Mouse (Mus musculus) hindbrain, embryonic 11.5 days (tissue): ENCODE measurements around the gene Rnase12. TPM values are rescaled to one million over a fixed set of nuclear protein-coding genes. Genes with fewer than 3 reads are reported as not detected.

Experiments
- ATAC-seq: fragments of 200-750 bp; cut with Nextera tagmentation; 2 replicates; pipeline ENCODE4 v1.8.0; 2017; ENCODE audit warnings: mild to moderate bottlenecking, moderate TSS enrichment, moderate library complexity; ENCODE audit not compliant: low FRiP score
- DNase-seq: peaks from one replicate; pipeline ENCODE4 v3.0.0-alpha.2; 2015; ENCODE audit warnings: low spot score
- H3K27ac ChIP-seq: fragments of 300-500 bp; sonication (generic); 2 replicates; pipeline ENCODE4 v1.5.1; 2014; ENCODE audit warnings: mild to moderate bottlenecking, low read depth, low read length
- H3K27me3 ChIP-seq: fragments of 300-500 bp; sonication (generic); 2 replicates; pipeline ENCODE4 v1.6.1; 2014; ENCODE audit warnings: mild to moderate bottlenecking, low read length, moderate library complexity, mixed read lengths; ENCODE audit not compliant: control insufficient read depth, insufficient read depth
- H3K36me3 ChIP-seq: fragments of 300-500 bp; sonication (generic); 2 replicates; pipeline ENCODE4 v1.6.1; 2014; ENCODE audit warnings: mild to moderate bottlenecking, low read length, moderate library complexity, mixed read lengths; ENCODE audit not compliant: control insufficient read depth, insufficient read depth
- H3K4me1 ChIP-seq: fragments of 300-500 bp; sonication (generic); replicated peaks from 2 replicates; pipeline ENCODE4 v1.6.1; 2014; ENCODE audit warnings: low read length, mixed read lengths; ENCODE audit not compliant: control insufficient read depth, insufficient read depth
- H3K4me2 ChIP-seq: fragments of 300-500 bp; sonication (generic); replicated peaks from 2 replicates; pipeline ENCODE4 v1.6.1; 2014; ENCODE audit warnings: mild to moderate bottlenecking, low read depth, low read length
- H3K4me3 ChIP-seq: fragments of 300-500 bp; sonication (generic); 2 replicates; pipeline ENCODE4 v1.5.1; 2014; ENCODE audit warnings: low read depth, low read length
- H3K9ac ChIP-seq: fragments of 300-500 bp; sonication (generic); 2 replicates; pipeline ENCODE4 v1.6.1; 2014; ENCODE audit warnings: low read depth, low read length
- H3K9me3 ChIP-seq: fragments of 300-500 bp; sonication (generic); 2 replicates; pipeline ENCODE4 v1.6.1; 2016; ENCODE audit warnings: low read length; ENCODE audit not compliant: control insufficient read depth
- WGBS: fragments of 180-500 bp; shearing (Covaris S2); extraction: QIAGEN DNeasy Blood & Tissue Kit; methylation state at CpG from one replicate; pipeline ENCODE4 v1.1.7; 2014; 5-methylcytosine and 5-hydroxymethylcytosine counted together
- polyA plus RNA-seq: library from polyadenylated mRNA; unstranded; fragments of >200 nt; fragmentation: Nextera tagmentation; extraction: Ambion mirVana; gene quantifications from 2 replicates; pipeline ENCODE4 v1.2.1, GENCODE M21; 2014

Rnase12 gene
- polyA plus RNA-seq, 1 experiment from 2014 or later: not detected

- Histone ChIP-seq H3K4me1 (no peaks in the 10 kb centered on the region), H3K9me3 (no peaks in the 10 kb centered on the region), H3K27me3 (0 out of 2 replicates have a peak, but pooled peaks cover 2% of the 10 kb centered on the region), H3K27ac (no peak overlapping the region), H3K4me3 (peak overlapping the region; percentile 56), H3K9ac (peak overlapping the region; percentile 37), H3K4me2 (peak overlapping the region; percentile 61), H3K36me3 (no peaks in the 10 kb centered on the region)
- ATAC-seq (peak; percentile 48), DNase-seq (peak; percentile 86)
- under 1% methylated on average over 23 of the region's 23 CpGs for WGBS
Observed at GRCm38 (mm10) chr14:51088166-51088969, 30.9 kb upstream of the Rnase12 start.

- no peak overlapping the region for H3K9ac ChIP-seq
- ATAC-seq: no peak
- WGBS: 10% methylated on average over 9 of the region's 9 CpGs
Observed at GRCm38 (mm10) chr14:51087762-51088161, 30.3 kb upstream of the Rnase12 start.

GRCm38 (mm10) chr14:51085911-51086310 lies 28.4 kb upstream of the Rnase12 start:
- WGBS: 82% methylated on average over 4 of the region's 4 CpGs

More at GRCm38 (mm10) chr14:51087762-51088161, 30.3 kb upstream of the Rnase12 start:
- no peak overlapping the region for H3K27ac ChIP-seq
- peak; percentile 21 for DNase-seq
- H3K4me1 ChIP-seq: no peaks in the 10 kb centered on the region
- H3K27me3 ChIP-seq: 0 out of 2 replicates have a peak, but pooled peaks cover 2% of the 10 kb centered on the region
- no peaks in the 10 kb centered on the region for H3K36me3 ChIP-seq
- no peaks in the 10 kb centered on the region for H3K9me3 ChIP-seq
- peak overlapping the region; percentile 61 for H3K4me2 ChIP-seq
- H3K4me3 ChIP-seq: peak overlapping the region; percentile 56

DNA sequence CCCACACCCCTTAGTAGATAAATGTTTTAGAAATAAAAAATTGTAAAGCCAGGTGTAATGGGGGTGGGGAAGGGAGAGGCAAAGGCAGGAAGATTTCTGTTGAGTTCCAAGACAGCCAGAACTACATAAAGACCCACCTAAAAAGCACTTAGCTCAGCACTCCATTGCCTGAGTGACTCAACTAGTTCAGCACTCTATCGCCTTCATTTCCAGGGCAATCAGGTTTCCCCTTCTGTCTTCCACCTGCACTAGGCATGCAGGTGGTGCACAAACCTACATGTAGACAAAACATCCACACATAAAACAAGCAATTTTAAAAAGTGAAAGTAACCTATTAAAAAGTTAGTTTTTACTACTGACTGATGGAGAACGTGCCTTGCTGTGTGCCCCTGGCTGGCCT lies 27.6 kb upstream of the Rnase12 start:
- H3K9me3 ChIP-seq: no peaks in the 10 kb centered on the region
- no peak for DNase-seq
- H3K36me3 ChIP-seq: no peaks in the 10 kb centered on the region
- H3K9ac ChIP-seq: no peak overlapping the region
- ATAC-seq: no peak
- H3K27me3 ChIP-seq: 0 out of 2 replicates have a peak, but pooled peaks cover 2% of the 10 kb centered on the region
- no peak overlapping the region for H3K4me3 ChIP-seq
- H3K4me2 ChIP-seq: no peak overlapping the region
- 90% methylated on average over 2 of the region's 2 CpGs for WGBS
- no peak overlapping the region for H3K27ac ChIP-seq
- H3K4me1 ChIP-seq: no peaks in the 10 kb centered on the region

More at GRCm38 (mm10) chr14:51085911-51086310, 28.4 kb upstream of the Rnase12 start:
- Histone ChIP-seq H3K27me3 (0 out of 2 replicates have a peak, but pooled peaks cover 2% of the 10 kb centered on the region), H3K27ac (no peak overlapping the region), H3K36me3 (no peaks in the 10 kb centered on the region), H3K4me1 (no peaks in the 10 kb centered on the region), H3K9ac (no peak overlapping the region), H3K4me2 (no peak overlapping the region), H3K9me3 (no peaks in the 10 kb centered on the region), H3K4me3 (no peak overlapping the region)
- no peak for ATAC-seq
- no peak for DNase-seq

DNA sequence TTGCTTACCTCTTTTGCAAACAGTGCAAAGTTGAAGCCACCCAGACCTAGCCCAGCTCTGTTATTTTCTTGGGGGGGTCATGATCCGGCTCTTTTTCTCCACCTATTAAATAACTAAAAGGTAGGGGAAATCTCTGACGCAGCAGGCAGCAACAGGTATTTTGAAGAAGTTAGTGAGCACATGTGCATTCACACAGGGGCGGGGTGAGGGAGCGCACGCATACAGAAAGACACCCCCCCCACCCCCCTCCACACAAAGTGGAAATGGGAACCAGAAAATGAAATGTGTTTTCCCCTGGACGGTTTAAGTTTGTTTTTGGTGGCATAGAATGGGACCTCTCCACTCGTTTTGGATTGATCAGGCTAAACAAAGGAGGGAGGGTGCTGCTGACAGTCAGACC lies 26.3 kb upstream of the Rnase12 start:
- no peak for DNase-seq
- no peaks in the 10 kb centered on the region for H3K9me3 ChIP-seq
- H3K36me3 ChIP-seq: no peaks in the 10 kb centered on the region
- no peak overlapping the region for H3K9ac ChIP-seq
- ATAC-seq: no peak
- no peak overlapping the region for H3K27ac ChIP-seq
- WGBS: 11% methylated on average over 7 of the region's 7 CpGs
- 0 out of 2 replicates have a peak, but pooled peaks cover 2% of the 10 kb centered on the region for H3K27me3 ChIP-seq
- peak overlapping the region; percentile 73 for H3K4me2 ChIP-seq
- 0 out of 2 replicates have a peak overlapping the region, but pooled peaks have one; percentile 10 for H3K4me3 ChIP-seq
- no peaks in the 10 kb centered on the region for H3K4me1 ChIP-seq

- ATAC-seq: peak; percentile 77
- H3K9ac ChIP-seq: peak overlapping the region; percentile 24; the same call in 1 of the 2 replicates
- H3K36me3 ChIP-seq: no peaks in the 10 kb centered on the region
- WGBS: 4% methylated on average over 39 of the region's 40 CpGs
- H3K4me1 ChIP-seq: no peaks in the 10 kb centered on the region
- 0 out of 2 replicates have a peak, but pooled peaks cover 2% of the 10 kb centered on the region for H3K27me3 ChIP-seq
- H3K4me3 ChIP-seq: peak overlapping the region; percentile 47
- peak overlapping the region; percentile 73 for H3K4me2 ChIP-seq
- H3K9me3 ChIP-seq: no peaks in the 10 kb centered on the region
- peak; percentile 79 for DNase-seq
- H3K27ac ChIP-seq: no peak overlapping the region
Observed at GRCm38 (mm10) chr14:51082599-51083581, 25.4 kb upstream of the Rnase12 start.

- WGBS: 96% methylated on average over 2 of the region's 2 CpGs
Observed at GRCm38 (mm10) chr14:51081035-51081434, 23.6 kb upstream of the Rnase12 start.

DNA sequence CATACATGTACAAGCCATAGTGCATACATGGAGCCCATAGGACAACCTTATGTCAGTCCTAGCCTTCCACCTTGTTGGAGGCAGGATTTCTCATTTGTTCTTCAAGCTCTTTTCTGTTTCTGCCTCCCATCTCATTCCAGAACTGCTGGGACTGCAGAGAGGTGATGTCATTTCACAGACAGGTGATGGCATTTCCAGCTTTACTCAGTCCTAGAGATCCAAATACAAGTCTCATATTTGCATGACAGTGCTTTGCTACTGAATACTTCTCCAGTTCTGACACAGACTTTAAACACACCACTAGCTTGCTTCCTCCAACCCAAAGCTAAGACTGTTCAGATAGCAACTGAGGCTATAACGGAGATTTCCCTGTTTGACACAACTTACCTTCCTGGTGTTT lies 21.7 kb upstream of the Rnase12 start:
- H3K4me2 ChIP-seq: no peak overlapping the region
- no peaks in the 10 kb centered on the region for H3K9me3 ChIP-seq
- no peaks in the 10 kb centered on the region for H3K4me1 ChIP-seq
- 0 out of 2 replicates have a peak, but pooled peaks cover 2% of the 10 kb centered on the region for H3K27me3 ChIP-seq
- H3K27ac ChIP-seq: no peak overlapping the region
- no peaks in the 10 kb centered on the region for H3K36me3 ChIP-seq
- H3K9ac ChIP-seq: no peak overlapping the region
- DNase-seq: no peak
- WGBS: 78% methylated on average over 1 of the region's 1 CpGs
- ATAC-seq: no peak
- H3K4me3 ChIP-seq: no peak overlapping the region

More at GRCm38 (mm10) chr14:51081035-51081434, 23.6 kb upstream of the Rnase12 start:
- H3K9me3 ChIP-seq: no peaks in the 10 kb centered on the region
- no peak for DNase-seq
- H3K9ac ChIP-seq: no peak overlapping the region
- ATAC-seq: no peak
- H3K27me3 ChIP-seq: 0 out of 2 replicates have a peak, but pooled peaks cover 2% of the 10 kb centered on the region
- H3K4me2 ChIP-seq: no peak overlapping the region
- H3K4me1 ChIP-seq: no peaks in the 10 kb centered on the region
- H3K36me3 ChIP-seq: no peaks in the 10 kb centered on the region
- H3K4me3 ChIP-seq: no peak overlapping the region
- no peak overlapping the region for H3K27ac ChIP-seq
